Mouse (Mus musculus) hindbrain, embryonic 12.5 days (tissue): ENCODE measurements around the gene Hoxc10. TPM values are rescaled to one million over a fixed set of nuclear protein-coding genes. Genes with fewer than 3 reads are reported as not detected.
A peak's percentile ranks its signal among the peaks of the same experiment; 100 is the strongest.

Source experiments
- ATAC-seq: fragments of 200-750 bp; cut with Nextera tagmentation; 2 replicates; pipeline ENCODE4 v1.8.0; 2017; ENCODE audit warnings: moderate TSS enrichment; ENCODE audit not compliant: low FRiP score
- H3K27ac ChIP-seq: fragments of 300-500 bp; sonication (generic); 2 replicates; pipeline ENCODE4 v1.5.1; 2016; ENCODE audit warnings: mild to moderate bottlenecking
- H3K27me3 ChIP-seq: fragments of 300-500 bp; sonication (generic); 2 replicates; pipeline ENCODE4 v1.6.1; 2016; ENCODE audit warnings: mild to moderate bottlenecking
- H3K36me3 ChIP-seq: fragments of 300-500 bp; sonication (generic); 2 replicates; pipeline ENCODE4 v1.6.1; 2016; ENCODE audit warnings: mild to moderate bottlenecking
- H3K4me1 ChIP-seq: fragments of 300-500 bp; sonication (generic); 2 replicates; pipeline ENCODE4 v1.6.1; 2016
- H3K4me2 ChIP-seq: fragments of 300-500 bp; sonication (generic); replicated peaks from 2 replicates; pipeline ENCODE4 v1.6.1; 2016; ENCODE audit warnings: mild to moderate bottlenecking
- H3K4me3 ChIP-seq: fragments of 300-500 bp; sonication (generic); 2 replicates; pipeline ENCODE4 v1.5.1; 2016; ENCODE audit warnings: mild to moderate bottlenecking
- H3K9ac ChIP-seq: fragments of 300-500 bp; sonication (generic); 2 replicates; pipeline ENCODE4 v1.6.1; 2016; ENCODE audit warnings: mild to moderate bottlenecking, moderate library complexity
- H3K9me3 ChIP-seq: fragments of 300-500 bp; sonication (generic); replicated peaks from 2 replicates; pipeline ENCODE4 v1.6.1; 2016; ENCODE audit warnings: mild to moderate bottlenecking
- WGBS: fragments of 180-500 bp; shearing (Covaris S2); methylation state at CpG from one replicate; pipeline ENCODE4 v1.1.7; 2016; 5-methylcytosine and 5-hydroxymethylcytosine counted together
- polyA plus RNA-seq: library from polyadenylated mRNA; unstranded; fragments of >200 nt; fragmentation: Nextera tagmentation; extraction: Ambion mirVana; gene quantifications from 2 replicates; pipeline ENCODE4 v1.2.1, GENCODE M21; 2016

The Hoxc10 gene
- polyA plus RNA-seq, 1 experiment from 2014 or later: not detected

DNA sequence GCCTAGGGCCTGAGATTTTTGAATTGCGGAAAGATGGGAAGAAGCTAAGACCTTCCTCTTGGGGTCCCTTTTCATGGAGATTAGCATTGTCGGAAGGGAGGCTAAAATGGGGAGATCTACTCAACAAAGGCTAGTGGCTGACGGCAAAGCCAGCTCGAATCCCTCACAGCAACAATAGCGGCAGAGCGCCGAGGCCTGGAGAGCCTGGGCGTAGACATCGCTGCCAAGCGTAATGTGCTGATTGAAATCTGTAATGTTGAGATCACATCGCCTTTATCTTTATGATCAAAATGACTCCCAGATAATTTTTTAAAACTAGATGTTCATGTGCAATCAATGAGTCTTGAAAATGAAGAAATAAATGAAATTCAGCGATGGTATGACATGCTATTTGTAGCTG is 32.2 kb upstream of the Hoxc10 start:
- H3K27ac ChIP-seq: no peak overlapping the region
- no peaks in the 10 kb centered on the region for H3K36me3 ChIP-seq
- no peak overlapping the region for H3K9ac ChIP-seq
- H3K9me3 ChIP-seq: no peaks in the 10 kb centered on the region
- H3K4me1 ChIP-seq: no peaks in the 10 kb centered on the region
- H3K27me3 ChIP-seq: peaks cover 99% of the 10 kb centered on the region
- no peak for ATAC-seq
- H3K4me2 ChIP-seq: no peak overlapping the region
- H3K4me3 ChIP-seq: no peak overlapping the region
- WGBS: under 1% methylated on average over 12 of the region's 12 CpGs

DNA sequence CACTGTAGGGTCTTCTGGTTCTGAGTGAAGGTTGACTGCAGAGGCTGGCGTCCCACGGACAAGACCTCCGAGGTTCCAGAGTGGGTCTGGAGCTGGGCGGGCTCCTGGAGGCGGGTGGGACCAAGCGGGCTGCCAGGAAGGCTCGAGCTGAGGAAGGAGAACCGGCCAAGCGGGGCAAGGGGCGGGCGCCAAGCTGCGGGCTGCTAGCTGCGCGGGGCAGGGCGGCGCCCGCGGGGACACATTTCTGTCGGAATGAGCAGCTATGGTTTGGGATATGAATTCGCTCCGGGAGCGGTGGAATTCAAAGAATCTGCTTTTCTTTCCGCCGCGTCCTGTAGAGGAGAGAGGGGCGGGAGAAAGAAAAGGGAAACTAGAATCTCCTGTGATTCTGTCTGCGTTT is 31.7 kb upstream of the Hoxc10 start:
- no peak overlapping the region for H3K4me2 ChIP-seq
- H3K4me3 ChIP-seq: no peak overlapping the region
- no peak overlapping the region for H3K27ac ChIP-seq
- H3K27me3 ChIP-seq: peaks cover 99% of the 10 kb centered on the region
- ATAC-seq: no peak
- no peaks in the 10 kb centered on the region for H3K9me3 ChIP-seq
- WGBS: 0% methylated on average over 21 of the region's 27 CpGs
- H3K9ac ChIP-seq: no peak overlapping the region
- no peaks in the 10 kb centered on the region for H3K36me3 ChIP-seq
- H3K4me1 ChIP-seq: no peaks in the 10 kb centered on the region

DNA sequence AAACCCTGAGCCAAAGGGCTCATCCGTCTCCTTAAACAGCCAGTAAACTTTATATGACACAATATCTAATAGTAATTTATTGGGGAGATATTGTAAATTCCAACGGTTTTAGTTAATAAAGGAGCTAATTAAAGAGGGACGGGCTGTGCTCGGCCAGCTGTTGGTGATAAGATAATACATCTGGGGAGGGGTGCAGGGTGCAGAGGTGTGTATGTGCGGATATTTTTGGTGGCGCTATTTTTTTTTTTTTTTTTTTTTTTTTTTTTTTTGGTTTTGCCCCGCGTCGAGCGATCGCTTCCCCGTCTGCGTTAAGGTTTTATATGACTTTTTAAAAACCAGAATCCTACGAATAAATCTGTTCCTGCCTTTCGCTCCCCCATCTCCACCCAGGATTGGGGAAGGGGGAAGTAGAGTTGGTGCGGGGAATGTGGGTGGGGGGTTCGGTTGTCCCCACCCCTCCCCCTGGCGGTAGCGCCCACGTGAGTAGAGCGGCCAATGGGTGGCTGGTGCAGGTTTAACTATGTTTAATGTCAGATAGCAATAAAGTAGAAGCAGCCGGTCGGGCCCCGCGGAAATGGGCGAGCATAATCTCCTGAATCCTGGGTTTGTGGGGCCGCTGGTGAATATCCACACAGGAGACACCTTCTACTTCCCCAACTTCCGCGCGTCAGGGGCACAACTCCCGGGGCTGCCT is 30.2 kb upstream of the Hoxc10 start, which contains the start of gene Hoxc12:
Gene Hoxc12, plus strand, starts transcription at position 479 of the 694 bp plus-strand sequence.
- Histone ChIP-seq H3K9ac (no peak within 1 kb of the TSS), H3K36me3 (no peaks in the 10 kb centered on the region), H3K4me1 (no peaks in the 10 kb centered on the region), H3K9me3 (no peaks in the 10 kb centered on the region), H3K4me3 (no peak within 1 kb of the TSS), H3K27me3 (peaks cover 99% of the 10 kb centered on the region), H3K4me2 (no peak within 1 kb of the TSS), H3K27ac (no peak within 1 kb of the TSS)
- whole genome bisulfite sequencing: 1% methylated on average over 31 of the region's 31 CpGs
- no peak for ATAC-seq

- no peaks in the 10 kb centered on the region for H3K36me3 ChIP-seq
- no peak overlapping the region for H3K9ac ChIP-seq
- 2% methylated on average over 50 of the region's 50 CpGs for WGBS
- H3K27ac ChIP-seq: no peak overlapping the region
- H3K9me3 ChIP-seq: no peaks in the 10 kb centered on the region
- no peak overlapping the region for H3K4me3 ChIP-seq
- H3K4me2 ChIP-seq: no peak overlapping the region
- H3K27me3 ChIP-seq: peaks cover 99% of the 10 kb centered on the region
- ATAC-seq: no peak
- no peaks in the 10 kb centered on the region for H3K4me1 ChIP-seq
Observed at GRCm38 (mm10) chr15:102937036-102937666, 29.4 kb upstream of the Hoxc10 start.

- no peak overlapping the region for H3K9ac ChIP-seq
- H3K4me2 ChIP-seq: no peak overlapping the region
- H3K4me3 ChIP-seq: no peak overlapping the region
- no peak overlapping the region for H3K27ac ChIP-seq
- H3K36me3 ChIP-seq: no peaks in the 10 kb centered on the region
- no peaks in the 10 kb centered on the region for H3K9me3 ChIP-seq
- no peak for ATAC-seq
- H3K4me1 ChIP-seq: peaks cover 6% of the 10 kb centered on the region; the same call in 1 of the 2 replicates
- WGBS: 1% methylated on average over 27 of the region's 34 CpGs
- peaks cover 99% of the 10 kb centered on the region for H3K27me3 ChIP-seq
Observed at GRCm38 (mm10) chr15:102939256-102940155, 27.1 kb upstream of the Hoxc10 start.

DNA sequence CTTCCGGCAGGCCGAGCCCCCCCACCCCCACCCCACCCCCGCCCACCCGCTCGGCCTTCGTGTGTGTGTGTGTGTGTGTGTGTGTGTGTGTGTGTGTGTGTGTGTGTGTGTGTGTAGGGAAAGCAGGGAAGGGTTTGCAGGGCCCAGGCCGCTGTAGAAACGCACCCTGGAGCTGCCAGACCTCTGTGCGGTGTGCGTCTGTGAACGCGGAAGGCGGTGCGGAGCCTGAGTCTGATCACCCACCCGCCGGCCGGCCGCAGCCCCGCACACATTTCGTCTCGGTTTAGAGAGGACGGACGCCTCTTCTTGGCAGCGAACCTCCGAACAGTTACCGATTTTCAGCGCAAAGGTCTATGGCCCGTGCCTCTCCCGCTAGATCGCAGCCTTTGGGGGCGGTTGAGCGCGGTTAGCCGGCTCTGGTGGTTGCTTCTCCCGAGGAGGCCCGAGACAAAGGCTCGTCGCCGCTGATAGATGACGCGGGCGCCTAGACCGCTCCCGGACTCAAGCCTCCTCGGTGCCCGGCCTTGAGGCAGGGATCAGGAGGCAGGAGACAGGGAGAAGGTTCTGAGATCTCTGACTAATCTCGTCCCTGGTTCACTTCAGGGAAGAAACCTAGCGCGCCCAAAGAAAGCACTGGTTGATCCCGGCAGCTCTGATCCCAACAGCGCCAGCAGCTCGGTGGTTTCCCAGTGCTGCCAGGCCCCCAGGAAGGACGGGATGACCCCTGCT is 23.7 kb upstream of the Hoxc10 start:
- H3K4me2 ChIP-seq: peak overlapping the region; percentile 19; the same call in 1 of the 2 replicates
- ATAC-seq: no peak
- no peak overlapping the region for H3K9ac ChIP-seq
- under 1% methylated on average over 53 of the region's 53 CpGs for WGBS
- H3K9me3 ChIP-seq: no peaks in the 10 kb centered on the region
- no peak overlapping the region for H3K27ac ChIP-seq
- H3K4me3 ChIP-seq: 0 out of 2 replicates have a peak overlapping the region, but pooled peaks have one; percentile 3
- peaks cover 100% of the 10 kb centered on the region for H3K27me3 ChIP-seq
- H3K4me1 ChIP-seq: peaks cover 6% of the 10 kb centered on the region; the same call in 1 of the 2 replicates
- no peaks in the 10 kb centered on the region for H3K36me3 ChIP-seq

DNA sequence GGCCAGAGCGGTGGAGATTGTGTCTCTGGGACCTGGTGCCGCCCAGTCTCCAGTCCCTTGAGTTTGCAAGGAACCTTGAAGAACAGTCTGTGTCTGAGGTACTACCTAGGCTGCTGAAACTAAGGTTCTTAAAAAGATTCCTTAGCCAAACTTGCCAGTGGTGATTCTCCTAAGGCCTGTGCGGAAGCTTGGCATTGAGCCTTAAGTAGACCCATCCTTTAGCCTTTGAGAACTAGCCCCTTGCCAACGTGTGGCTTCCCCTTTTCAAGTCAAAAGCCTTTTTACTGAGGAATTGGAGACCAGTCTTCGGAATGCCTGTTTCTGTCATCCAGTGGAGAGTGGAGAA is 23.2 kb upstream of the Hoxc10 start:
- H3K9ac ChIP-seq: no peak overlapping the region
- peaks cover 100% of the 10 kb centered on the region for H3K27me3 ChIP-seq
- H3K36me3 ChIP-seq: no peaks in the 10 kb centered on the region
- H3K4me3 ChIP-seq: no peak overlapping the region
- WGBS: 4% methylated on average over 5 of the region's 5 CpGs
- no peak overlapping the region for H3K27ac ChIP-seq
- no peak for ATAC-seq
- no peaks in the 10 kb centered on the region for H3K9me3 ChIP-seq
- peaks cover 6% of the 10 kb centered on the region; the same call in 1 of the 2 replicates for H3K4me1 ChIP-seq
- H3K4me2 ChIP-seq: peak overlapping the region; percentile 19; the same call in 1 of the 2 replicates

DNA sequence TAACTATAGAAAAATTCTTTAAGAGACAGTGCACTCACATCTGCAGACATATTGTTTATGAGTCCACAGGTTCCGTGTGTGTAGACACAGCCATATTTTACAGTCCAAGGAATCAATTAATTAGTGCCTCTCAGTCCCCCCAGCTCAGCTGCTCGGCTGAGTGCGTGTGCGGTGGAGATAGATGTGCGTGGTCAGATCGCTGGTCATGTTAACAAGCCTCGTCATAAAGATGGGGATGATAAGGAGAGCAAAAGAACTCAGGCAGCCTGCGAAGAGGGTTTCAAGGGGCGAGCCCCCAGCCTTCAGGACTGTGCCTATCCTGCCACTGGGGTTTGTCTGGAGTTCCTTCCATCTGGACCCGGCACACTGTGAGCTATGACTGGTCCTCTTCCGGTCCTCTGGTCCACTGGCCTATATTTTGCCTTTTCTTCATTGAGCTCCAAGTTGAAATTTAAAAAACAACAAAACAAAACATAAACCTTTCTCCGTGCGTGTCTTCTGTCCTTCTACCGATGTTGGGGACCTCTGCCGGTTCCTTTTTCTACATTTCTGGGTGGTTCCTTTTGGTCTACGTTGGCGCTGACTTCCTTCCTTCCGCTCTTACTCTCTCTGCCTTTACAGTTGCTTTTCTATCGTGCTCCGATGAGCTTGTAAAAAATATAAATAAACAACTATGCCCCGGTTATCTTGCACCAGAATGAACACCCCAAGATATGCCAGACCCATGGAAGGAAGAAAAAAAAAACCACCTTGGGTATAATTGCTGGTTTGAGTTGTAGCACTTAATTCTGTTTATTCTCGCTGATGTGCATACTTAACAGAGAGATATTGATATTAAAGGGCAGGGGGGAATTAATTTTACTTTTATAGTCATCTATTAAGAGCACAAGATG is 21.2 kb upstream of the Hoxc10 start:
- H3K27ac ChIP-seq: no peak overlapping the region
- no peak for ATAC-seq

DNA sequence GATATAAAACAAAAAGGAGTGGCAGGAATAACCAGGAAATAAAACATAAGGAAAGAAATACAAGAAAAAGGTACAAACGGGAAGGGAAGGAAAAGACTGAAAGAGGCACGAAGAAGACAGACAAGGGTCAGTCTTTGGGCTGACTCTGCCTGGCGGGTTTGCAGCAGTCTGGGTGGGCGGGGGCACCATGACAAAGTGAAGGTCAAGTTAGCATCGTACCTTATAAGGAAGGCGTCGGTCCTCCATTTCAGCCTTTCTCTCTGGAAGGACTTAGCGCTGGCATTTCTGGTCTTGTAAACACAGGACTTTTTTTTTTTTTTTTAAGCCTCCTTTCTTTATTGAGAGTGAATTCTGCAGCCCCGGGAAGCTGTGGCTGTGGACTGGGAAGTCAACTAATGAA is 19.3 kb upstream of the Hoxc10 start:
- Histone ChIP-seq H3K9me3 (no peaks in the 10 kb centered on the region), H3K9ac (no peak overlapping the region), H3K4me2 (no peak overlapping the region), H3K4me1 (peaks cover 6% of the 10 kb centered on the region; the same call in 1 of the 2 replicates), H3K36me3 (no peaks in the 10 kb centered on the region), H3K4me3 (no peak overlapping the region), H3K27ac (no peak overlapping the region), H3K27me3 (peaks cover 100% of the 10 kb centered on the region)
- 1% methylated on average over 9 of the region's 9 CpGs for WGBS
- no peak for ATAC-seq

More for the DNA sequence above, 21.2 kb upstream of the Hoxc10 start:
- Histone ChIP-seq H3K9me3 (no peaks in the 10 kb centered on the region), H3K9ac (no peak overlapping the region), H3K27me3 (peaks cover 100% of the 10 kb centered on the region), H3K4me2 (no peak overlapping the region), H3K4me3 (no peak overlapping the region), H3K4me1 (peaks cover 6% of the 10 kb centered on the region; the same call in 1 of the 2 replicates), H3K36me3 (no peaks in the 10 kb centered on the region)
- WGBS: 10% methylated on average over 22 of the region's 22 CpGs

DNA sequence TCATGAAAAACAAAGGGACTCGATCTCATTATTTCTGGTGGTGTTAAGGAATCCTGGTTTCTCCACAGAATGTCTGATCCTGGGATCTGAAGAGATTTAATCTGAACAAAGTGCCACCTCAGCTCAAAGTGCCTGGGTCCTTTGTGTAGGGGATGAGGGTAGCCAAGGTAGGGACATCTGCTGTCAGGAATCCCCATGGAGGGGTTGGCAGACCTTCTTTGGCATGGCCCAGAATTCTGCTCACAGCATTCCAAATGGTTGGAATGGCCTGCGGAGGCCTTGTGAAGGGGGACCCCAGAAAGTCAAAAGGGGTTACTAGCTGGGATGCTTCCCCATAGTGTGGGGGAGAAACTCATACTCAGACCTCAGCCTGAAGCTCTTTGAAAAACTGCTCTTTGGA is 17.8 kb upstream of the Hoxc10 start:
- ATAC-seq: no peak
- Histone ChIP-seq H3K4me1 (no peaks in the 10 kb centered on the region), H3K4me3 (no peak overlapping the region), H3K9me3 (no peaks in the 10 kb centered on the region), H3K4me2 (no peak overlapping the region), H3K27me3 (peaks cover 100% of the 10 kb centered on the region), H3K27ac (no peak overlapping the region), H3K9ac (no peak overlapping the region), H3K36me3 (no peaks in the 10 kb centered on the region)
- WGBS: 7% methylated on average over 2 of the region's 2 CpGs

DNA sequence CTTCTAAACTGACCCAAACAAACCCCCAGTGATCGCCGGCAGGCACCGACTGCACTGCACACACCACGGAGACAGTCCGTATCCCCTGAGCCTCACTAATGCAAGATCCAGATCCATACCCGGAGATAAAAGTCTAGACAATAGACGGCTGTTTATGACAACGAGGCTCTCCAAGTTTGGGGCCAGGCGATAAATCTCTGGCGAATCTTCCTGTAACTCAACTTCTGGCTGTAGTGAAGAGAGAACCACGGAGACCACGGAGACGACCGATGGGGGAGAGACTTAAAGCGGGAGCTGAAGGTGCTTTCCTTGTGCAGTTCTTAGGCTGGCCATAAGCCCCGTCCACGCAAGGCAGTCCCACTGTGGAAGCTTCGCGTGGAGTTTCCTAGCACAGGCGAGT is 16.9 kb upstream of the Hoxc10 start:
- no peak for ATAC-seq
- Histone ChIP-seq H3K4me1 (no peaks in the 10 kb centered on the region), H3K27ac (no peak overlapping the region), H3K9ac (no peak overlapping the region), H3K9me3 (no peaks in the 10 kb centered on the region), H3K36me3 (no peaks in the 10 kb centered on the region), H3K4me2 (no peak overlapping the region), H3K27me3 (peaks cover 100% of the 10 kb centered on the region), H3K4me3 (no peak overlapping the region)
- WGBS: 1% methylated on average over 20 of the region's 20 CpGs
